Mouse (Mus musculus): Measurements from ENCODE around the gene Olfr924. TPM values are rescaled to one million over a fixed set of nuclear protein-coding genes. Genes with fewer than 3 reads are reported as not detected.

Olfr924 gene
- polyA plus RNA-seq, 1 experiment = not detected

GRCm38 (mm10) chr9:38876826-38877225 is 32.6 kb downstream of the Olfr924 start, which contains the start of gene Olfr926:
Gene Olfr926, plus strand, starts transcription at chr9:38877126.
- 80% methylated on average over 2 of the region's 2 CpGs for WGBS
- Histone ChIP-seq H3K27me3 (ENCODE audit: control insufficient read depth, insufficient read depth, low read length) (no peaks in the 10 kb centered on the region), H3K4me3 (ENCODE audit: extremely low read depth, insufficient read depth, insufficient read length) (no peak within 1 kb of the TSS), H3K36me3 (ENCODE audit: control insufficient read depth, insufficient read depth, low read length) (no peaks in the 10 kb centered on the region), H3K4me1 (ENCODE audit: control insufficient read depth, insufficient read depth, insufficient read length) (no peaks in the 10 kb centered on the region), H3K27ac (ENCODE audit: insufficient read depth, low read length) (no peak within 1 kb of the TSS)
- no peak for DNase-seq (ENCODE audit: low read depth in 1 of 2, low spot score in 2 of 2)
- TF ChIP-seq CTCF (IDR thresholded peaks at IDR 0.05; ENCODE audit: extremely low read depth, insufficient read depth, insufficient read length, insufficient replicate concordance) (no peak), POLR2A (IDR thresholded peaks at IDR 0.05; ENCODE audit: low read depth, low read length) (no peak)

Other genes starting within 250 kb of the Olfr924 start
- not detected in 2 replicates for gene Olfr914, start 239.3 kb upstream of the Olfr924 start, polyA plus RNA-seq (2012; rRNA removed)
- gene Olfr916, start 184.6 kb upstream of the Olfr924 start, polyA plus RNA-seq (2012; rRNA removed) = not detected in 2 replicates
- gene Olfr917, start 178.6 kb upstream of the Olfr924 start, polyA plus RNA-seq (2012; rRNA removed) = not detected in 2 replicates
- gene Olfr918, start 169.8 kb upstream of the Olfr924 start, polyA plus RNA-seq (2012; rRNA removed) = not detected in 2 replicates
- not detected in 2 replicates for gene Olfr919, start 140.8 kb upstream of the Olfr924 start, polyA plus RNA-seq (2012; rRNA removed)
- gene Vwa5a, start 126.2 kb upstream of the Olfr924 start, polyA plus RNA-seq (2012; rRNA removed) = 5.1 and 5.5 TPM in 2 replicates
- 0.05 and 0.06 TPM in 2 replicates for gene Olfr920, start 92.2 kb upstream of the Olfr924 start, polyA plus RNA-seq (2012; rRNA removed)
- gene Olfr921, start 71.4 kb upstream of the Olfr924 start, polyA plus RNA-seq (2012; rRNA removed) = not detected in 2 replicates
- gene Olfr922, start 29.8 kb upstream of the Olfr924 start, polyA plus RNA-seq (2012; rRNA removed) = not detected in 2 replicates
- gene Olfr923, start 17.9 kb upstream of the Olfr924 start, polyA plus RNA-seq (2012; rRNA removed) = not detected in 2 replicates
- not detected in 2 replicates for gene Olfr26, start 10.6 kb downstream of the Olfr924 start, polyA plus RNA-seq (2012; rRNA removed)
- not detected in 2 replicates for gene Olfr926, start 32.7 kb downstream of the Olfr924 start, polyA plus RNA-seq (2012; rRNA removed)
- not detected in 2 replicates for gene Olfr930, start 85.4 kb downstream of the Olfr924 start, polyA plus RNA-seq (2012; rRNA removed)
- gene Olfr933, start 127.9 kb downstream of the Olfr924 start, polyA plus RNA-seq (2012; rRNA removed) = not detected in 2 replicates
- gene Olfr934, start 143.9 kb downstream of the Olfr924 start, polyA plus RNA-seq (2012; rRNA removed) = not detected in 2 replicates
- not detected in 2 replicates for gene Olfr935, start 155.2 kb downstream of the Olfr924 start, polyA plus RNA-seq (2012; rRNA removed)
- not detected in 2 replicates for gene Olfr146, start 178.9 kb downstream of the Olfr924 start, polyA plus RNA-seq (2012; rRNA removed)
- gene Olfr937, start 220.5 kb downstream of the Olfr924 start, polyA plus RNA-seq (2012; rRNA removed) = not detected in 2 replicates
- gene Olfr938, start 234.4 kb downstream of the Olfr924 start, polyA plus RNA-seq (2012; rRNA removed) = not detected in 2 replicates

All from spleen, adult 2 months (tissue).